15 mouse cellular contexts compared by ENCODE assay signal in genomic region chr14:52011683-52012082, GRCm38 (mm10). TPM values are rescaled to one million over a fixed set of nuclear protein-coding genes. Genes with fewer than 3 reads are reported as not detected.
A peak's percentile ranks its signal among the peaks of the same experiment; 100 is the strongest.
DNase-seq lines count a peak whose midpoint lies in the region; ATAC-seq lines count a peak whose summit lies in the region.
"Had no signal": no experiment of that assay in that cellular context is flagged by ENCODE, and none has a peak within 500 bp of the region (broad histone marks: within the 10 kb centered on the region; RNA-seq: fewer than 3 reads in every experiment).

No protein-coding gene starts in this region.

- 64% methylated on average over 1 of the region's 1 CpGs for whole genome bisulfite sequencing in heart, embryonic 11.5 days (ENCODE audit: insufficient replicate concordance)
- WGBS in embryonic facial prominence, embryonic 10.5 days, result 65% methylated on average over 1 of the region's 1 CpGs
- WGBS in hindbrain, embryonic 12.5 days, result 38% methylated on average over 1 of the region's 1 CpGs
- 26% methylated on average over 1 of the region's 1 CpGs for WGBS in midbrain, embryonic 16.5 days
- WGBS in liver, embryonic 11.5 days, result 69% methylated on average over 1 of the region's 1 CpGs

- no peaks in the 10 kb centered on the region for H3K9me3 ChIP-seq in heart, embryonic 11.5 days (replicated peaks; ENCODE audit: control insufficient read depth, low read length)
- H3K9me3 ChIP-seq in embryonic facial prominence, embryonic 10.5 days, result no peaks in the 10 kb centered on the region
- no peaks in the 10 kb centered on the region for H3K9me3 ChIP-seq in hindbrain, embryonic 12.5 days (replicated peaks)
- H3K9me3 ChIP-seq in midbrain, embryonic 16.5 days (replicated peaks; ENCODE audit: control insufficient read depth, low read length, poor library complexity, severe bottlenecking), result no peaks in the 10 kb centered on the region
- no peaks in the 10 kb centered on the region for H3K9me3 ChIP-seq in liver, embryonic 11.5 days (ENCODE audit: control insufficient read depth, low read length)
- H3K9me3 ChIP-seq: heart, embryonic 15.5 days; lung, embryonic 15.5 days had no signal

- no peak overlapping the region for H3K27ac ChIP-seq in heart, embryonic 11.5 days (ENCODE audit: low read depth, low read length)
- peak overlapping the region; percentile 89; the same call in 1 of the 2 replicates for H3K27ac ChIP-seq in embryonic facial prominence, embryonic 10.5 days (replicated peaks)
- peak overlapping the region; percentile 99 for H3K27ac ChIP-seq in hindbrain, embryonic 12.5 days
- peak overlapping the region; percentile 89 for H3K27ac ChIP-seq in midbrain, embryonic 16.5 days (ENCODE audit: low read length)
- H3K27ac ChIP-seq in liver, embryonic 11.5 days (ENCODE audit: low read depth, low read length), result no peak overlapping the region
- H3K27ac ChIP-seq: lung, embryonic 15.5 days had no signal

- no peak for DNase-seq in heart, adult 18-20 months
- DNase-seq in embryonic facial prominence, embryonic 10.5 days (ENCODE audit: low spot score), result peak; percentile 28
- DNase-seq in liver, embryonic 11.5 days (ENCODE audit: low spot score), result no peak
- no peak for DNase-seq in thymus, postnatal 36 days
- no peak for DNase-seq in layer of hippocampus, postnatal 10 days (ENCODE audit: low spot score in 2 of 2)
- DNase-seq: right cerebral cortex, postnatal 4 days had no signal

- no peak overlapping the region for H3K4me3 ChIP-seq in heart, embryonic 11.5 days (ENCODE audit: low read depth, low read length)
- peak overlapping the region; percentile 57; the same call in 1 of the 2 replicates for H3K4me3 ChIP-seq in embryonic facial prominence, embryonic 10.5 days
- no peak overlapping the region for H3K4me3 ChIP-seq in hindbrain, embryonic 12.5 days
- H3K4me3 ChIP-seq in midbrain, embryonic 16.5 days (ENCODE audit: low read depth, low read length), result no peak overlapping the region
- H3K4me3 ChIP-seq in liver, embryonic 11.5 days (ENCODE audit: low read depth, low read length), result no peak overlapping the region
- H3K4me3 ChIP-seq: heart, embryonic 15.5 days; lung, embryonic 15.5 days had no signal

- no peaks in the 10 kb centered on the region for H3K27me3 ChIP-seq in heart, embryonic 11.5 days (ENCODE audit: control insufficient read depth, insufficient read depth, low read length)
- H3K27me3 ChIP-seq in embryonic facial prominence, embryonic 10.5 days (replicated peaks; ENCODE audit: low read depth, poor library complexity, severe bottlenecking), result no peaks in the 10 kb centered on the region
- H3K27me3 ChIP-seq in hindbrain, embryonic 12.5 days, result no peaks in the 10 kb centered on the region
- no peaks in the 10 kb centered on the region for H3K27me3 ChIP-seq in midbrain, embryonic 16.5 days (ENCODE audit: control insufficient read depth, insufficient read depth, low read depth, low read length)
- 0 out of 2 replicates have a peak, but pooled peaks cover 3% of the 10 kb centered on the region for H3K27me3 ChIP-seq in liver, embryonic 11.5 days (replicated peaks; ENCODE audit: control insufficient read depth, insufficient read depth, low read length)
- H3K27me3 ChIP-seq: heart, embryonic 15.5 days; lung, embryonic 15.5 days had no signal

- H3K4me1 ChIP-seq in heart, embryonic 11.5 days (ENCODE audit: control insufficient read depth, insufficient read depth, low read length), result peaks cover 50% of the 10 kb centered on the region
- H3K4me1 ChIP-seq in embryonic facial prominence, embryonic 10.5 days, result peaks cover 76% of the 10 kb centered on the region
- peaks cover 70% of the 10 kb centered on the region for H3K4me1 ChIP-seq in hindbrain, embryonic 12.5 days
- peaks cover 68% of the 10 kb centered on the region for H3K4me1 ChIP-seq in midbrain, embryonic 16.5 days (ENCODE audit: control insufficient read depth, insufficient read depth, low read length)
- peaks cover 33% of the 10 kb centered on the region for H3K4me1 ChIP-seq in liver, embryonic 11.5 days (replicated peaks; ENCODE audit: control insufficient read depth, insufficient read depth, low read length)

- no peak for ATAC-seq in heart, embryonic 11.5 days (replicated peaks; ENCODE audit: insufficient number of reproducible peaks, low FRiP score, low TSS enrichment)
- no peak for ATAC-seq in hindbrain, embryonic 12.5 days (ENCODE audit: low FRiP score)
- ATAC-seq in midbrain, embryonic 16.5 days, result no peak
- no peak for ATAC-seq in liver, embryonic 11.5 days (replicated peaks; ENCODE audit: low FRiP score)
- ATAC-seq: CD4-positive, CD25-positive, alpha-beta regulatory T cell, adult 4 months; intestine, embryonic 16.5 days had no signal

- no peak overlapping the region for H3K9ac ChIP-seq in heart, embryonic 11.5 days (ENCODE audit: low read depth, low read length)
- no peak overlapping the region for H3K9ac ChIP-seq in hindbrain, embryonic 12.5 days
- H3K9ac ChIP-seq in midbrain, embryonic 16.5 days (ENCODE audit: low read depth, low read length), result no peak overlapping the region
- no peak overlapping the region for H3K9ac ChIP-seq in liver, embryonic 11.5 days (ENCODE audit: low read depth, low read length)
- H3K9ac ChIP-seq: heart, embryonic 15.5 days; lung, embryonic 15.5 days had no signal

- H3K36me3 ChIP-seq in heart, embryonic 11.5 days (ENCODE audit: control insufficient read depth, insufficient read depth, low read length), result peaks cover 17% of the 10 kb centered on the region
- H3K36me3 ChIP-seq in embryonic facial prominence, embryonic 10.5 days (replicated peaks), result peaks cover 28% of the 10 kb centered on the region
- H3K36me3 ChIP-seq in hindbrain, embryonic 12.5 days, result peaks cover 24% of the 10 kb centered on the region
- peaks cover 10% of the 10 kb centered on the region for H3K36me3 ChIP-seq in midbrain, embryonic 16.5 days (ENCODE audit: control insufficient read depth, insufficient read depth, low read length)
- H3K36me3 ChIP-seq in liver, embryonic 11.5 days (ENCODE audit: control insufficient read depth, insufficient read depth, low read length), result peaks cover 14% of the 10 kb centered on the region

- peak overlapping the region; percentile 50; the same call in 1 of the 2 replicates for H3K4me2 ChIP-seq in heart, embryonic 11.5 days
- peak overlapping the region; percentile 66 for H3K4me2 ChIP-seq in hindbrain, embryonic 12.5 days (replicated peaks)
- H3K4me2 ChIP-seq in midbrain, embryonic 16.5 days (ENCODE audit: low read length), result peak overlapping the region; percentile 53
- H3K4me2 ChIP-seq in liver, embryonic 11.5 days, result no peak overlapping the region
- H3K4me2 ChIP-seq: heart, embryonic 15.5 days; lung, embryonic 15.5 days had no signal

RNA-seq across cellular contexts. Expression of gene Tmem253, which starts 3.8 kb away (rescaled TPM):
- 0.48 and 1.0 TPM in 2 replicates for polyA plus RNA-seq in heart, embryonic 11.5 days (2014; fragmentation: Nextera tagmentation; extraction: Ambion mirVana)
- 1 to 10 TPM; 2.9 to 3.2 TPM for total RNA-seq in heart, adult 18-20 months (2021)
- polyA plus RNA-seq in embryonic facial prominence, embryonic 10.5 days (2016; fragmentation: Nextera tagmentation; extraction: Ambion mirVana), result 0.65 and 0.72 TPM in 2 replicates
- 0.59 and 1.6 TPM in 2 replicates for polyA plus RNA-seq in hindbrain, embryonic 12.5 days (2016; fragmentation: Nextera tagmentation; extraction: Ambion mirVana)
- polyA plus RNA-seq in midbrain, embryonic 16.5 days (2015; fragmentation: Nextera tagmentation; extraction: Ambion mirVana), result 0.16 and 1.0 TPM in 2 replicates
- 0.85 TPM in 1 of 2 replicates, not detected in the other for polyA plus RNA-seq in liver, embryonic 11.5 days (2014; fragmentation: Nextera tagmentation; extraction: Ambion mirVana)
- under 1 TPM in 1 of 2 experiments, not detected in 1; 0.51 TPM for total RNA-seq in layer of hippocampus, postnatal 10 days (2021)

RNA-seq across cellular contexts. Expression of gene Zfp219, which starts 8.8 kb away (rescaled TPM):
- 22.0 and 22.8 TPM in 2 replicates for polyA plus RNA-seq in heart, embryonic 11.5 days (2014; fragmentation: Nextera tagmentation; extraction: Ambion mirVana)
- total RNA-seq in heart, adult 18-20 months (2021), result 10 to 100 TPM; 22.3 to 23.4 TPM
- 57.5 and 63.2 TPM in 2 replicates for polyA plus RNA-seq in embryonic facial prominence, embryonic 10.5 days (2016; fragmentation: Nextera tagmentation; extraction: Ambion mirVana)
- polyA plus RNA-seq in hindbrain, embryonic 12.5 days (2016; fragmentation: Nextera tagmentation; extraction: Ambion mirVana), result 64.4 and 71.7 TPM in 2 replicates
- polyA plus RNA-seq in midbrain, embryonic 16.5 days (2015; fragmentation: Nextera tagmentation; extraction: Ambion mirVana), result 30.3 and 33.6 TPM in 2 replicates
- 19.8 and 21.9 TPM in 2 replicates for polyA plus RNA-seq in liver, embryonic 11.5 days (2014; fragmentation: Nextera tagmentation; extraction: Ambion mirVana)
- total RNA-seq in layer of hippocampus, postnatal 10 days (2021), result 10 to 100 TPM; 43.5 to 45.0 TPM

RNA-seq across cellular contexts. Expression of gene Arhgef40, which starts 27.2 kb away (rescaled TPM):
- polyA plus RNA-seq in heart, embryonic 11.5 days (2014; fragmentation: Nextera tagmentation; extraction: Ambion mirVana), result 57.5 and 58.3 TPM in 2 replicates
- 10 to 100 TPM; 24.1 to 25.2 TPM for total RNA-seq in heart, adult 18-20 months (2021)
- 151 and 163 TPM in 2 replicates for polyA plus RNA-seq in embryonic facial prominence, embryonic 10.5 days (2016; fragmentation: Nextera tagmentation; extraction: Ambion mirVana)
- polyA plus RNA-seq in hindbrain, embryonic 12.5 days (2016; fragmentation: Nextera tagmentation; extraction: Ambion mirVana), result 126 and 133 TPM in 2 replicates
- 78.0 and 79.7 TPM in 2 replicates for polyA plus RNA-seq in midbrain, embryonic 16.5 days (2015; fragmentation: Nextera tagmentation; extraction: Ambion mirVana)
- 50.7 and 61.8 TPM in 2 replicates for polyA plus RNA-seq in liver, embryonic 11.5 days (2014; fragmentation: Nextera tagmentation; extraction: Ambion mirVana)
- total RNA-seq in layer of hippocampus, postnatal 10 days (2021), result 10 to 100 TPM; 53.4 to 59.6 TPM

RNA-seq across cellular contexts. Expression of gene Olfr221, which starts 30.6 kb away (rescaled TPM):
- polyA plus RNA-seq in heart, embryonic 11.5 days (2014; fragmentation: Nextera tagmentation; extraction: Ambion mirVana), result not detected in 2 replicates
- not detected for total RNA-seq in heart, adult 18-20 months (2021)
- not detected in 2 replicates for polyA plus RNA-seq in embryonic facial prominence, embryonic 10.5 days (2016; fragmentation: Nextera tagmentation; extraction: Ambion mirVana)
- not detected in 2 replicates for polyA plus RNA-seq in hindbrain, embryonic 12.5 days (2016; fragmentation: Nextera tagmentation; extraction: Ambion mirVana)
- not detected in 2 replicates for polyA plus RNA-seq in midbrain, embryonic 16.5 days (2015; fragmentation: Nextera tagmentation; extraction: Ambion mirVana)
- not detected in 2 replicates for polyA plus RNA-seq in liver, embryonic 11.5 days (2014; fragmentation: Nextera tagmentation; extraction: Ambion mirVana)
- not detected for total RNA-seq in layer of hippocampus, postnatal 10 days (2021)
- total RNA-seq: left cerebral cortex, postnatal 14 days had no signal
- polyA plus RNA-seq: CD4-positive, CD25-positive, alpha-beta regulatory T cell, adult 4 months; heart, embryonic 15.5 days; intestine, embryonic 16.5 days; lung, embryonic 15.5 days; stomach, embryonic 16.5 days had no signal

Comparison
In these comparisons a context has a peak if more than half of its experiments do, and no peak if none do; other contexts are left out.
1. H3K27ac ChIP-seq: peak in embryonic facial prominence, embryonic 10.5 days (single experiment), hindbrain, embryonic 12.5 days (single experiment) and midbrain, embryonic 16.5 days (single experiment); none in heart, embryonic 11.5 days (single experiment) and liver, embryonic 11.5 days (single experiment).